12 mouse cellular contexts compared by ENCODE assay signal in genomic region chrX:99291965-99292364, GRCm38 (mm10).
DNase-seq lines count a peak whose midpoint lies in the region; ATAC-seq and TF ChIP-seq lines count a peak whose summit lies in the region.
"Had no signal": no experiment of that assay in that cellular context is flagged by ENCODE, and none has a peak within 500 bp of the region (broad histone marks: within the 10 kb centered on the region; RNA-seq: fewer than 3 reads in every experiment).

No protein-coding gene starts in this region.

- TF ChIP-seq CTCF in forebrain, postnatal 0 days (IDR thresholded peaks at IDR 0.05; ENCODE audit: low read depth) = no peak
- no peak for TF ChIP-seq CTCF in intestine, postnatal 0 days (IDR thresholded peaks at IDR 0.05; ENCODE audit: low read depth)

- H3K27me3 ChIP-seq in forebrain, embryonic 12.5 days = peaks cover 86% of the 10 kb centered on the region
- no peaks in the 10 kb centered on the region for H3K27me3 ChIP-seq in forebrain, postnatal 0 days (ENCODE audit: insufficient read depth, low read length)
- peaks cover 22% of the 10 kb centered on the region; the same call in 1 of the 2 replicates for H3K27me3 ChIP-seq in intestine, embryonic 14.5 days (replicated peaks; ENCODE audit: control insufficient read depth, insufficient read depth, low read length)
- no peaks in the 10 kb centered on the region for H3K27me3 ChIP-seq in intestine, postnatal 0 days (replicated peaks; ENCODE audit: control insufficient read depth, insufficient read depth, low read length)
- H3K27me3 ChIP-seq in midbrain, embryonic 14.5 days (ENCODE audit: control insufficient read depth, insufficient read depth, low read length) = peaks cover 19% of the 10 kb centered on the region; the same call in 1 of the 2 replicates
- peaks cover 81% of the 10 kb centered on the region for H3K27me3 ChIP-seq in midbrain, embryonic 13.5 days
- peaks cover 17% of the 10 kb centered on the region for H3K27me3 ChIP-seq in stomach, embryonic 16.5 days (ENCODE audit: control insufficient read depth, insufficient read depth, low read length)

- H3K4me2 ChIP-seq in forebrain, embryonic 12.5 days = no peak overlapping the region
- no peak overlapping the region for H3K4me2 ChIP-seq in forebrain, postnatal 0 days (ENCODE audit: low read depth)
- H3K4me2 ChIP-seq in intestine, embryonic 14.5 days (ENCODE audit: low read length) = no peak overlapping the region
- no peak overlapping the region for H3K4me2 ChIP-seq in intestine, postnatal 0 days (replicated peaks; ENCODE audit: low read depth)
- no peak overlapping the region for H3K4me2 ChIP-seq in midbrain, embryonic 14.5 days (ENCODE audit: low read length)
- no peak overlapping the region for H3K4me2 ChIP-seq in midbrain, embryonic 13.5 days (replicated peaks)
- no peak overlapping the region for H3K4me2 ChIP-seq in stomach, embryonic 16.5 days (ENCODE audit: low read depth, low read length)
- H3K4me2 ChIP-seq: limb, embryonic 12.5 days; midbrain, embryonic 15.5 days had no signal

- no peaks in the 10 kb centered on the region for H3K36me3 ChIP-seq in forebrain, embryonic 12.5 days (replicated peaks)
- no peaks in the 10 kb centered on the region for H3K36me3 ChIP-seq in forebrain, postnatal 0 days (ENCODE audit: insufficient read depth)
- H3K36me3 ChIP-seq in intestine, embryonic 14.5 days (ENCODE audit: control insufficient read depth, insufficient read depth, low read length) = no peaks in the 10 kb centered on the region
- H3K36me3 ChIP-seq in intestine, postnatal 0 days (ENCODE audit: control insufficient read depth, insufficient read depth) = no peaks in the 10 kb centered on the region
- H3K36me3 ChIP-seq in midbrain, embryonic 14.5 days (ENCODE audit: control insufficient read depth, insufficient read depth, low read length) = no peaks in the 10 kb centered on the region
- H3K36me3 ChIP-seq in midbrain, embryonic 13.5 days = no peaks in the 10 kb centered on the region
- no peaks in the 10 kb centered on the region for H3K36me3 ChIP-seq in stomach, embryonic 16.5 days (ENCODE audit: control insufficient read depth, insufficient read depth, low read length)
- H3K36me3 ChIP-seq: G1E; limb, embryonic 12.5 days; midbrain, embryonic 15.5 days had no signal

- WGBS in forebrain, embryonic 12.5 days = 61% methylated on average over 5 of the region's 5 CpGs
- WGBS in forebrain, postnatal 0 days = 62% methylated on average over 5 of the region's 5 CpGs
- WGBS in intestine, embryonic 14.5 days = 32% methylated on average over 5 of the region's 5 CpGs
- WGBS in intestine, postnatal 0 days = 56% methylated on average over 5 of the region's 5 CpGs
- WGBS in midbrain, embryonic 14.5 days = 56% methylated on average over 5 of the region's 5 CpGs
- WGBS in midbrain, embryonic 13.5 days = 52% methylated on average over 5 of the region's 5 CpGs
- WGBS in stomach, embryonic 16.5 days = 41% methylated on average over 5 of the region's 5 CpGs

- DNase-seq in forebrain, postnatal 0 days = no peak
- DNase-seq in intestine, embryonic 14.5 days (ENCODE audit: low spot score) = no peak
- DNase-seq in midbrain, embryonic 14.5 days = no peak
- no peak for DNase-seq in gastrocnemius, postnatal 10 days
- DNase-seq: thymus, postnatal 4 days had no signal

- ATAC-seq in forebrain, embryonic 12.5 days (ENCODE audit: low FRiP score) = peak; percentile 42
- ATAC-seq in forebrain, postnatal 0 days = no peak
- ATAC-seq in intestine, embryonic 14.5 days (replicated peaks; ENCODE audit: low FRiP score, low TSS enrichment, low read depth) = no peak; the same call in 1 of the 2 replicates
- ATAC-seq in intestine, postnatal 0 days = no peak
- peak; percentile 6; the same call in 1 of the 2 replicates for ATAC-seq in midbrain, embryonic 14.5 days (ENCODE audit: low FRiP score, low TSS enrichment)
- ATAC-seq in midbrain, embryonic 13.5 days = no peak
- ATAC-seq in stomach, embryonic 16.5 days (ENCODE audit: insufficient read depth, low FRiP score) = no peak

- H3K9me3 ChIP-seq in forebrain, embryonic 12.5 days = no peaks in the 10 kb centered on the region
- H3K9me3 ChIP-seq in forebrain, postnatal 0 days (ENCODE audit: low read length) = no peaks in the 10 kb centered on the region
- no peaks in the 10 kb centered on the region for H3K9me3 ChIP-seq in intestine, embryonic 14.5 days (ENCODE audit: control insufficient read depth, low read length)
- no peaks in the 10 kb centered on the region for H3K9me3 ChIP-seq in intestine, postnatal 0 days (ENCODE audit: control insufficient read depth)
- no peaks in the 10 kb centered on the region for H3K9me3 ChIP-seq in midbrain, embryonic 14.5 days (ENCODE audit: control insufficient read depth, low read length)
- H3K9me3 ChIP-seq in midbrain, embryonic 13.5 days = no peaks in the 10 kb centered on the region
- H3K9me3 ChIP-seq in stomach, embryonic 16.5 days (replicated peaks; ENCODE audit: control insufficient read depth, low read length) = no peaks in the 10 kb centered on the region
- H3K9me3 ChIP-seq: G1E; limb, embryonic 12.5 days; midbrain, embryonic 15.5 days had no signal

- 0 out of 2 replicates have a peak overlapping the region, but pooled peaks have one; percentile 31 for H3K27ac ChIP-seq in forebrain, embryonic 12.5 days
- no peak overlapping the region for H3K27ac ChIP-seq in forebrain, postnatal 0 days (ENCODE audit: low read depth, low read length)
- peak overlapping the region; percentile 64; the same call in 1 of the 2 replicates for H3K27ac ChIP-seq in intestine, embryonic 14.5 days (ENCODE audit: low read depth)
- no peak overlapping the region for H3K27ac ChIP-seq in intestine, postnatal 0 days (ENCODE audit: low read depth, low read length)
- H3K27ac ChIP-seq in midbrain, embryonic 14.5 days (replicated peaks; ENCODE audit: low read depth, low read length) = no peak overlapping the region
- no peak overlapping the region for H3K27ac ChIP-seq in midbrain, embryonic 13.5 days
- peak overlapping the region; percentile 67 for H3K27ac ChIP-seq in stomach, embryonic 16.5 days (ENCODE audit: low read length)
- H3K27ac ChIP-seq: midbrain, embryonic 15.5 days had no signal

- H3K4me3 ChIP-seq in forebrain, embryonic 12.5 days (replicated peaks) = no peak overlapping the region
- no peak overlapping the region for H3K4me3 ChIP-seq in forebrain, postnatal 0 days (ENCODE audit: low read depth, low read length)
- H3K4me3 ChIP-seq in intestine, embryonic 14.5 days (ENCODE audit: low read depth, low read length) = no peak overlapping the region
- H3K4me3 ChIP-seq in intestine, postnatal 0 days (ENCODE audit: low read depth, low read length) = no peak overlapping the region
- H3K4me3 ChIP-seq in midbrain, embryonic 14.5 days (replicated peaks; ENCODE audit: low read depth, low read length) = no peak overlapping the region
- no peak overlapping the region for H3K4me3 ChIP-seq in midbrain, embryonic 13.5 days (replicated peaks)
- no peak overlapping the region for H3K4me3 ChIP-seq in stomach, embryonic 16.5 days (replicated peaks; ENCODE audit: low read length)
- H3K4me3 ChIP-seq: limb, embryonic 12.5 days; midbrain, embryonic 15.5 days had no signal

- H3K4me1 ChIP-seq in forebrain, embryonic 12.5 days = peaks cover 21% of the 10 kb centered on the region
- no peaks in the 10 kb centered on the region for H3K4me1 ChIP-seq in forebrain, postnatal 0 days (ENCODE audit: insufficient read depth)
- H3K4me1 ChIP-seq in intestine, embryonic 14.5 days (replicated peaks; ENCODE audit: control insufficient read depth, insufficient read depth, low read length) = 0 out of 2 replicates have a peak, but pooled peaks cover 5% of the 10 kb centered on the region
- H3K4me1 ChIP-seq in intestine, postnatal 0 days (replicated peaks; ENCODE audit: control insufficient read depth, insufficient read depth, low read length) = no peaks in the 10 kb centered on the region
- no peaks in the 10 kb centered on the region for H3K4me1 ChIP-seq in midbrain, embryonic 14.5 days (ENCODE audit: control insufficient read depth, insufficient read depth, low read length)
- peaks cover 12% of the 10 kb centered on the region; the same call in 1 of the 2 replicates for H3K4me1 ChIP-seq in midbrain, embryonic 13.5 days (replicated peaks)
- H3K4me1 ChIP-seq in stomach, embryonic 16.5 days (ENCODE audit: control insufficient read depth, insufficient read depth, low read length) = 0 out of 2 replicates have a peak, but pooled peaks cover 8% of the 10 kb centered on the region

- no peak overlapping the region for H3K9ac ChIP-seq in forebrain, embryonic 12.5 days
- no peak overlapping the region for H3K9ac ChIP-seq in forebrain, postnatal 0 days
- no peak overlapping the region for H3K9ac ChIP-seq in intestine, embryonic 14.5 days (ENCODE audit: low read length)
- H3K9ac ChIP-seq in intestine, postnatal 0 days (ENCODE audit: low read depth, low read length) = no peak overlapping the region
- H3K9ac ChIP-seq in midbrain, embryonic 14.5 days (replicated peaks; ENCODE audit: low read length) = no peak overlapping the region
- H3K9ac ChIP-seq in midbrain, embryonic 13.5 days (replicated peaks) = no peak overlapping the region
- no peak overlapping the region for H3K9ac ChIP-seq in stomach, embryonic 16.5 days (ENCODE audit: low read length)
- H3K9ac ChIP-seq: limb, embryonic 12.5 days; midbrain, embryonic 15.5 days had no signal

Comparison
In these comparisons a context has a peak if more than half of its experiments do, and no peak if none do; other contexts are left out.
1. ATAC-seq: peak in forebrain, embryonic 12.5 days (single experiment) and midbrain, embryonic 14.5 days (single experiment); none in forebrain, postnatal 0 days (single experiment), intestine, embryonic 14.5 days (single experiment), intestine, postnatal 0 days (single experiment), midbrain, embryonic 13.5 days (single experiment) and stomach, embryonic 16.5 days (single experiment).
2. H3K27ac ChIP-seq: peak in forebrain, embryonic 12.5 days (single experiment), intestine, embryonic 14.5 days (single experiment) and stomach, embryonic 16.5 days (single experiment); none in forebrain, postnatal 0 days (single experiment), intestine, postnatal 0 days (single experiment), midbrain, embryonic 14.5 days (single experiment) and midbrain, embryonic 13.5 days (single experiment).